Mouse (Mus musculus): ENCODE measurements at regions not wholly inside any gene's neighbourhood (a gene's known extent, or its start where the extent isn't known, plus 50 kb on each side); places are given as distances from the start of the nearest gene placed in this dataset.
A peak's percentile ranks its signal among the peaks of the same experiment; 100 is the strongest.

DNA sequence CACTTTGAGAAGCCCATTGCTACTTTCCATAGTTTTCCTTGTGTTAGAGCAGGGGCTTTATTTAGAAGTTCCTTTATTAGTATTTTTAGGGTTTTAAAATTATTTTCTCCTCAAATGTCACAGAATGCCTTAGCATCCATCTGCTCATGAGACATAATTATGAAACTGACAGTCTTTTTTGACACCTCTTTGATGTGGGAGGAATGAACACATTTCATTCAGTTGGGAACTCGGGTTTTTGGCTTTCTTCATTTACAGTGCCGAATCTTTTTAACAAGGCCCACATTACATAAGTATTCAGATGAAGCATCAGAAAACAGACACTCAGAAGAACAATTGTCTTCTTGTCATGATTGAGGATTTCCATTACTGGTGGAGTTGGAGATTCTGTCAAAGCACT lies 843.6 kb downstream of the Lrrtm4 start:
- DNase-seq: no peak

DNA sequence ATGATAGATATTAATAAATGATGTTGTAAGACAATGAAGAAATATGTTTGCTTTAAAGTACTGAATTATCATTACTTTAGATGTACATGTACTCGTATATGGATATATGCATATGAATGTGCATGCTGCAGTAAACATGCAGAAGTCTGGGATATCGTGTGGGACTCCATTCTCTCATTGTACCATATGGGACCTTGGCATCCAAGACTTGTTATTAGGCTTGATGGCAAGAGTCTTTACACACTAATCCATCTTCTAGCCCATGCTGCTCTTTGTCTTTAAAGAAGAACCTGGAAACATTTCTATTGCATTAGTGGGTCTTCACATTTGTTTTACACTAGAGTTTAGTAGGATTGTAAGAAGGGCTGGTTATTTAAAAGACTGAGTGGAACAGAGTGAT lies 844.1 kb downstream of the Lrrtm4 start:
- no peak for DNase-seq

DNA sequence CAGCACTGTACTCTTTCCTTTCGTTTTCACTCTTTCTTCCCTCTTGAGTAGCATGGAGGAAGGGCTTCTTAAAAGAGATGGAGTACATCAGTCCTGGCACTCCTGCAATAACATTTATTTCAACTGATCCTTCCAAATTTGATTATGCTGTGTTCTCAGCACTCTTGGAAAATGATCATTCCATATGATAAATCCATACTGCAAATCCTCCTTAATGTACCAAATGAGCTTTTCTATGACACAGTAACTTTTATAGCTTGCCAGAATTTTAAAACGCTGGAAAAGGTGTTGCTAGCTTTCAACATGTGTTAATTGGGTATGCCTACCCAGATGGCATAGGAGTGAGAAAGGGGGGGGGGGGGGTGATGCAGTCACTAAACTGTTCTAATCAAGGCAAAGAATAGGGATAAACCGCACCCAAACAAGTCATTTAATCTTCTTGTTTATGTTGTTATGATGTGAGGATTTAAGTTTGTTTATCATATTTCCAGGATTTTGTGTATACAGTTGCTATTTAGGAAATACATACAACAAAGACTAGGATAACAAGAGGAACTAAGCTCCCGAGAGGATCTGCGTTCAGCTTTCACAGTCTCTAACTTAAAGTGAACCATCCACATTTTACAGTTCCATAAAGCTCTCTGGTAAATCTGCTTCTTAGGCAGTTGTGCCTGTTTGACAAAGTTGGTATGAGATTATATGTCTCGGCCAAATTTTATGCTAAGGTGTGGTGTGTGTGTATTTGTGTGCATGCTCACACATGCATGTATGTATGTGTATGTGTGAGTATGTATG lies 847.3 kb downstream of the Lrrtm4 start:
- DNase-seq: no peak

DNA sequence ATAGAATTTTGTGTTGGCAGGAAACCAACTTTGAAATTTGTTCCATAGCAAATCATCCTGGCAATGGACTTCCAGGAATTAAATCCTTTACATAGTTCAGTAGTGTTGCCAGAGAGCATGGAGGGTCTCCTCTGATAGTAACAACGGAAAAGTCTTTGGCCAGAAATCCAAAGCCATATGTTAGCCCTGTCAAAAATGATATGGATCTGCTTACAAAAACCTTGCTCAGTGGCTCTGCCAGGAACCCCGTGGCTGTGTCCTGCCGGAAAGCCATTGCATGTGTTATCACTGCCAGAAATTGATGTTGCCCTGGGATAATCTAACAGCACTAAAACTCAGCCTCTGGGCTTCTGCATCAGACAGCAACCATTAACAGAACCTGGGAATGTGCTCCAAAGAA lies 866.7 kb downstream of the Lrrtm4 start:
- no peak for DNase-seq

DNA sequence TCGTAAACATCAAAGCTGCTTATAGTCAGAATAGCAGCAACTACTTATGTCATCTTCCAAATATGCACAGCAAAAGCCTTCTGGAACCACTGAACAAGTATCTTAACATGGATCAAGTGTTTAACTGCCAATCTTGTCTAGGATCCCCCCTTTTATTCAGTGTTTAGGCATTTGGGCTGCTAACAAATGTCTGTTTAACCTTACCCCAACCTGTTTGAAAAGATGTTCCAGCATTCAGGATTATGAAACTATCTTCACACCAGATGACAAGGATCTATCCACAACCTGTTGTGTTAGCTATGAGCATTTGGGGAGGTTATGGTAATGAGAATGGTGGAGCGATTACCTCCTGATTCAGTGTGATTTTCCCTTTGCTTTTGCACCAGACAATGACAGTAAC lies 886.5 kb downstream of the Lrrtm4 start:
- DNase-seq: no peak

DNA sequence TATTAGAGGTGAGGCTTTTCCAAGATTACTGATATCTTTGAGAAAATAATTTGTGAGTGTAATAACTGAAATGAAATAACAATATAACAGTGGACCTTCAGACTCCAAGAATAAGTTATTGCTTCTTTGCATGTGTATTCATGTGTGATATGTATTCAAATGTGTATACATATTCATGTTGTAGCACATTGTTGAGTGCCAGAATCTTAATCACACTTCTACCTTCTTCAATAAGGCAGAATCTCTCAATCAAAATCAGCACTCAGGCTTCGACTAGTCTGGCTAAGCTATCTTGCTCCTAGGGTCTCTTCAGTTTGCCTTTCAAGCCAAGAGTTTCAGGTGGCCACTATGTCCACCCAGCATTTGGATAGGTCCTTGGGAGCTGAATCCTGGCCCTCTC lies 911.1 kb downstream of the Lrrtm4 start:
- DNase-seq: no peak

DNA sequence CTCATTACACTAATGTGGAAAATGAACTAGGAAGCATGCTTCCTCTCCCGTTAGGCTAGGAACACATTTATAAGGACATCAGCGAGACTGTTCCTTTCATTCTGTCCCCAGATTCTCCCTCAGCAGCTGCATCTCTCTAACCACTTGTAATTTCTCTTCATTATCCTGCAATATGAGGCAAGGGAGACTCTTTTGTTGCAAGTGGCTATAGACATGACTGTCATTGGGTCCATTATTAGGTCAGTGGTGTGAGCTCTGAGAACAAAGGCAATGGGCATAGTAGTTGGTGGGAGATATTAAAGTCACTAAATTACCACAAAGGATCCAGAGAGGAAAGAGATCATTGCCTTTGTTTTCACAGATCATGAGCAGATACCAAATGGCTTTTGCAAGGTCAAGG lies 948.3 kb upstream of the Gcfc2 start:
- no peak for DNase-seq

DNA sequence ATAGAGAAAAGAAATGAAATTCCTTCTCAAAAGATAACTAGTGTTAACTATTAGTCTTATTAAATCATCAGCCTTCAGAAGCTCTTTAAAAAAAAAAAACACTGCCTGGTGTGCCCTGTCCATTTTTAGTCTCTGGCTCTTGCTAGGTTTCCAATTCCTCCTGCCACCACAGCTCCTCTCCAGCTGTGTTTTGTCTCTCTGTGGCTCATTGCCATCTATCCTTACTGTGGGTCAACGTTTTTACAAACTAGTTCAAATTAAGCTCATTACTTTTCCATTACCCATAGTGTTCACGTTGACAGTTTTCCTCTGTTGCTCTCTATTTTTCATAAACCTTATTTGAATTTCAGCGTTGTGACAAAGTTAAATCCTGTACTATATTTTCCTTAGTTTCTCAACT lies 930.0 kb upstream of the Gcfc2 start:
- DNase-seq: peak; percentile 12

DNA sequence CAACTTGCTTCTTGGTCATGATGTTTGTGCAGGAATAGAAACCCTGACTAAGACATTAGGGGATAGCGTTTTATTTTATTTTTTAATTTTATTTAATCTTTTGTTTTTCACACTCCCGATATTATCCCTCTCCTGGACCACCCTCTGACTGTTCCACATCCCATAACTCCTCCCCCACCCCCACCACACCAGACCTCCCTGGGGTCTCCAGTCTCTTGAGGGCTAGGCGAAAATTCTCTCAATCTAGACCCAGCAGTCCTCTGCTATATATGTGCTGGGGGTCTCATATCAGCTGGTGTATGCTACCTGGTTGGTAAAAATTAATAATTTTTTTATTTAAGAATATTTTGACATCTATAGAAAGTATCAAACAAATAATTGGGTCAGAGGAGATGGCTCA lies 898.9 kb upstream of the Gcfc2 start:
- no peak for DNase-seq

Data from lung, postnatal 36 days (tissue).